Mouse (Mus musculus) stomach, postnatal 0 days (tissue): Measurements from ENCODE around the gene Bcam. TPM values are rescaled to one million over a fixed set of nuclear protein-coding genes. Genes with fewer than 3 reads are reported as not detected.

Experiments used
- ATAC-seq: fragments of 200-750 bp; cut with Nextera tagmentation; 2 replicates; pipeline ENCODE4 v1.8.0; 2017; ENCODE audit not compliant: low FRiP score, low TSS enrichment
- DNase-seq: peaks from one replicate; pipeline ENCODE4 v3.0.0-alpha.2; 2016; ENCODE audit warnings: low spot score
- H3K27ac ChIP-seq: fragments of 300-500 bp; sonication (generic); replicated peaks from 2 replicates; pipeline ENCODE4 v1.5.1; 2014; ENCODE audit warnings: mild to moderate bottlenecking, control low read depth
- H3K27me3 ChIP-seq: fragments of 300-500 bp; sonication (generic); 2 replicates; pipeline ENCODE4 v1.6.1; 2014; ENCODE audit warnings: low read length; ENCODE audit not compliant: control insufficient read depth, insufficient read depth
- H3K36me3 ChIP-seq: fragments of 300-500 bp; sonication (generic); 2 replicates; pipeline ENCODE4 v1.6.1; 2014; ENCODE audit warnings: low read length, mixed read lengths; ENCODE audit not compliant: control insufficient read depth, insufficient read depth
- H3K4me1 ChIP-seq: fragments of 300-500 bp; sonication (generic); replicated peaks from 2 replicates; pipeline ENCODE4 v1.6.1; 2014; ENCODE audit warnings: antibody characterized with exemption; ENCODE audit not compliant: control insufficient read depth, insufficient read depth
- H3K4me2 ChIP-seq: fragments of 300-500 bp; sonication (generic); replicated peaks from 2 replicates; pipeline ENCODE4 v1.6.1; 2014; ENCODE audit warnings: low read depth, mild to moderate bottlenecking, control low read depth, moderate library complexity
- H3K4me3 ChIP-seq: fragments of 300-500 bp; sonication (generic); 2 replicates; pipeline ENCODE4 v1.5.1; 2014; ENCODE audit warnings: low read depth, low read length, control low read depth
- H3K9ac ChIP-seq: fragments of 300-500 bp; sonication (generic); 2 replicates; pipeline ENCODE4 v1.6.1; 2014; ENCODE audit warnings: mild to moderate bottlenecking, low read length, control low read depth, mixed read lengths
- H3K9me3 ChIP-seq: fragments of 300-500 bp; sonication (generic); 2 replicates; pipeline ENCODE4 v1.6.1; 2016; ENCODE audit warnings: low read length; ENCODE audit not compliant: control insufficient read depth
- CTCF ChIP-seq: IDR thresholded peaks from 2 replicates; pipeline ENCODE4 v1.5.1; 2016; ENCODE audit warnings: antibody characterized with exemption, low read depth, mild to moderate bottlenecking, moderate library complexity
- EP300 ChIP-seq: optimal IDR thresholded peaks from 2 replicates; pipeline ENCODE3; 2016; ENCODE audit warnings: antibody characterized with exemption
- WGBS: fragments of 180-500 bp; shearing (Covaris S2); extraction: QIAGEN DNeasy Blood & Tissue Kit; methylation state at CpG from one replicate; pipeline ENCODE4 v1.1.7; 2014; 5-methylcytosine and 5-hydroxymethylcytosine counted together
- polyA plus RNA-seq: library from polyadenylated mRNA; unstranded; fragments of >200 nt; fragmentation: Nextera tagmentation; extraction: Ambion mirVana; gene quantifications from 2 replicates; pipeline ENCODE4 v1.2.1, GENCODE M21; 2015

Gene Bcam
- polyA plus RNA-seq, 1 experiment from 2014 or later = 87.5 TPM

DNA sequence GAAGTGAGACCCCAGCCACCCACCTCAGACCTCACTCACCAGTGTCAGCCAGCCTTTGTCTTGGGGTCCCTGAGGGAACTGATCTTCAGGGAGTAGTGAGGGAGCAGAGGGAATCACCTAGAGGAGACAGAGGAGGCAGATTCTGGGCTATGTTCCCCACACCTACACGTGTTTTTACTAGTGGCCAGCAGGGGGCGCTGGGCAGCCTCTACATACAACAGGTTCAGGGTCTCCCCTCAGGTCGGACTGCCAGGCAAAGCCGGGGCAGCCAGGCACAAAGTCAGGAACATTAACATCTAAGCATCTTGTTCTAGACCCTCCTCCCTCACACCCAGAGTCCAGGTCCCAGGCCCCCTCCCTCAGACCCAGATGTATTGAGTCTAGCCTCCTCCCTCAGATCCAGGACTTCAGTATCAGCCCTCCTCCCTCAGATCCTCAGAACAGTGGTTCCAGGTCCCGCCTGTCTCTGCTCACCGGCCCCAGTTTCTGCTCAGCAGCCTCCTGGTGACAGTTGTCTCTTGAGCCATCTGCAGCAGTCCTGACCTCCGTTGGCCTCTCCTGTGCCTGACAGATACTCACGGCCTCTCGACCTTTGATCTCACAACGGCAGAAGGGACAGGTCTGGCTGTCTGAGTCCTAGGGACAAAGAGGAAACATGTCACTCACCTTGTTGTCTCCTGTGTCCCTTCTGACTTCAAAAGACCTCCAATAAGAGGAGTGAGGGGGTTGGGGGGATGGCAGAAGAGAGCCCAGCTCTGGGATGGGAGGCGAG, 14.1 kb upstream of the Bcam start:
- WGBS = 35% methylated on average over 11 of the region's 11 CpGs
- DNase-seq = no peak
- Histone ChIP-seq H3K4me2 (no peak overlapping the region), H3K9me3 (no peaks in the 10 kb centered on the region), H3K27me3 (no peaks in the 10 kb centered on the region), H3K36me3 (0 out of 2 replicates have a peak, but pooled peaks cover 2% of the 10 kb centered on the region), H3K4me1 (no peaks in the 10 kb centered on the region; the same call in 1 of the 2 replicates), H3K4me3 (no peak overlapping the region), H3K9ac (no peak overlapping the region), H3K27ac (no peak overlapping the region)
- TF ChIP-seq EP300 (no peak), CTCF (peak; percentile 69)
- ATAC-seq = no peak

GRCm38 (mm10) chr7:19783630-19784029, 12.8 kb upstream of the Bcam start:
- H3K27me3 ChIP-seq = no peaks in the 10 kb centered on the region
- no peaks in the 10 kb centered on the region for H3K4me1 ChIP-seq
- TF ChIP-seq CTCF = no peak
- no peak for TF ChIP-seq EP300
- H3K4me3 ChIP-seq = no peak overlapping the region
- H3K4me2 ChIP-seq = no peak overlapping the region
- WGBS = 57% methylated on average over 8 of the region's 8 CpGs
- no peak for DNase-seq
- no peak overlapping the region for H3K27ac ChIP-seq
- no peak for ATAC-seq
- no peaks in the 10 kb centered on the region for H3K9me3 ChIP-seq
- 0 out of 2 replicates have a peak, but pooled peaks cover 2% of the 10 kb centered on the region for H3K36me3 ChIP-seq
- H3K9ac ChIP-seq = no peak overlapping the region

GRCm38 (mm10) chr7:19782645-19783044, 11.8 kb upstream of the Bcam start:
- Histone ChIP-seq H3K9me3 (no peaks in the 10 kb centered on the region), H3K9ac (no peak overlapping the region), H3K36me3 (0 out of 2 replicates have a peak, but pooled peaks cover 2% of the 10 kb centered on the region), H3K27me3 (no peaks in the 10 kb centered on the region), H3K4me3 (no peak overlapping the region), H3K27ac (no peak overlapping the region), H3K4me2 (no peak overlapping the region), H3K4me1 (no peaks in the 10 kb centered on the region)
- DNase-seq (peak; percentile 49), ATAC-seq (0 out of 2 replicates have a peak, but pooled peaks have one; percentile 25)
- peak; percentile 78 for TF ChIP-seq CTCF
- no peak for TF ChIP-seq EP300
- WGBS = 93% methylated on average over 4 of the region's 4 CpGs

GRCm38 (mm10) chr7:19781741-19782140, 10.9 kb upstream of the Bcam start:
- WGBS = 83% methylated on average over 7 of the region's 7 CpGs
- Histone ChIP-seq H3K4me3 (no peak overlapping the region), H3K36me3 (0 out of 2 replicates have a peak, but pooled peaks cover 2% of the 10 kb centered on the region), H3K27me3 (no peaks in the 10 kb centered on the region), H3K9ac (no peak overlapping the region), H3K4me1 (no peaks in the 10 kb centered on the region), H3K27ac (no peak overlapping the region), H3K4me2 (no peak overlapping the region), H3K9me3 (no peaks in the 10 kb centered on the region)
- TF ChIP-seq CTCF (no peak), EP300 (no peak)
- ATAC-seq = no peak
- no peak for DNase-seq

GRCm38 (mm10) chr7:19779903-19780302, 9.1 kb upstream of the Bcam start:
- Histone ChIP-seq H3K27ac (no peak overlapping the region), H3K36me3 (0 out of 2 replicates have a peak, but pooled peaks cover 2% of the 10 kb centered on the region), H3K4me3 (no peak overlapping the region), H3K4me1 (no peaks in the 10 kb centered on the region), H3K9ac (no peak overlapping the region), H3K4me2 (no peak overlapping the region), H3K9me3 (no peaks in the 10 kb centered on the region), H3K27me3 (no peaks in the 10 kb centered on the region)
- DNase-seq (no peak), ATAC-seq (no peak)
- 73% methylated on average over 4 of the region's 4 CpGs for WGBS
- TF ChIP-seq EP300 (no peak), CTCF (peak; percentile 53)

- Histone ChIP-seq H3K27me3 (no peaks in the 10 kb centered on the region), H3K27ac (no peak overlapping the region), H3K4me1 (no peaks in the 10 kb centered on the region), H3K4me2 (no peak overlapping the region), H3K4me3 (no peak overlapping the region), H3K9ac (no peak overlapping the region), H3K9me3 (no peaks in the 10 kb centered on the region), H3K36me3 (0 out of 2 replicates have a peak, but pooled peaks cover 2% of the 10 kb centered on the region)
- no peak for DNase-seq
- no peak for ATAC-seq
- WGBS = 78% methylated on average over 8 of the region's 8 CpGs
- TF ChIP-seq CTCF (no peak), EP300 (no peak)
These were observed 7.8 kb upstream of the Bcam start for GRCm38 (mm10) chr7:19778645-19779044.
